Mouse (Mus musculus) c-Kit-positive CD71-positive TER-119-negative erythroid progenitor cells, embryonic 14.5 days (primary cell): ENCODE data around the gene Pdzd2.

ENCODE experiments used
- DNase-seq: peaks from one replicate; pipeline ENCODE4 v3.0.0-alpha.2; 2013; ENCODE audit warnings: low read depth

Gene Pdzd2

GRCm38 (mm10) chr15:12472646-12473045, 267.1 kb downstream of the Pdzd2 start:
- no peak for DNase-seq

DNA sequence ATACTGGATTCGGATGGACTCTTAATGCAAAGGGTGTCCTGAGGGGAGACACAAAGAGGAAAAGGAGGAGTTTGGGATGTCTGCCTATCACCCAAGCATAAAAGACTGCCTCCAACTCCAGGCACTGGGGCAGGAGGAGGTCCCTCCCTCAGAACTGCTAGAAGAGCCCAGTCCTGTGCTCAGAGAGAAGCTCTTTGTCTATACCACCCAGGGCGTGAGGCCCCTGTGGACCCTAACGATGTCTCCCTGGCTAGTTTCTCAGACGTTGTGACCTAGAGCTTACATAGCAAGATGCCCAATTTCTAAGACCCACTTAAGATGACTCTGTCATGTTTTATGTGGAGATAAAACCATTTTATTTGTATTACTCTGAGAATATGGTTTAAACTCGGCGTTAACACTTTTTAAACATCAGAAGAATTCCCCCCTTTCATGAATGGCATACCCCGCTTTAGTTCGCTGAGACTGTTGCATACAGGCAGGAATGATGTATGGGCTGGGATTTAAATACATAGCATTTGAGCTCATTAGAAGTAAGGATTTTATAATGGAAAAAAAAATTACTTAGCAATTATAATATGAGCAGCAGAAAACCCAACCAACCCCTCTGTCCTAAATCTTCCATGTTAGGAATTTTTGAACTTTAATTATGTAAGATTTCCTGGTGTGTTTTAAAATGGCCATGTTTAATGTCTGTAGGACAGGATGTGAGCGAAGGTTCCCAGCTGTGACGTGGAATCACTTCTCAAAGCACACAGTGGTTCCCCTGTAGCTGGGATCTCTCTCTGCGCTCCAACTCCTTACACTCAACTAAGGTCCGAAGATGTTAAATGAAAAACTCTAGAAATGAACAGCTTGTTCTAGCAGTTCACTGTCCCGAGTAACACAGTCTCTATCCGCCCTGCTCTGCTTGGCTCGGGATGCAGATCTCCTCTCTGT, 268.6 kb downstream of the Pdzd2 start:
- no peak for DNase-seq

GRCm38 (mm10) chr15:12468625-12469024, 271.1 kb downstream of the Pdzd2 start:
- no peak for DNase-seq

DNA sequence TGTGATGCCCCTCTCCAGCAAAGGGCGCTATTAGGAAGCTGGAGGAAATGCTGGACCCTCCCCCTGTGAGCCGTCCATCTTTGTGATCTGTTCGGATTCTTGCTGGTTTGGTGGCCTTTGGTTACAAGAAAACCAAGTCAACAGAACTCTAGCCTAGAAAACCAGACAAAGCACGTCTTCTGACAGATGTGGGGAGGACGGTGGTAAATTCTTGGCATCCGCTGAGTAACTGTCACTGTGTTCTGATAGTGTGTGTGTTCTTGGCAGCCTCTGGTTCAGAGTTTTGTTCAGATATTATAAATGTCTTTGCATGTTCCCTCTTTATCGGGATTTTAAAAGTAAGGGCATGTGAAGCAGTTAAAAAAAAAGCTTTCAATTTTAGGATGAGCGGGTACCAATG, 274.0 kb downstream of the Pdzd2 start:
- no peak for DNase-seq

DNA sequence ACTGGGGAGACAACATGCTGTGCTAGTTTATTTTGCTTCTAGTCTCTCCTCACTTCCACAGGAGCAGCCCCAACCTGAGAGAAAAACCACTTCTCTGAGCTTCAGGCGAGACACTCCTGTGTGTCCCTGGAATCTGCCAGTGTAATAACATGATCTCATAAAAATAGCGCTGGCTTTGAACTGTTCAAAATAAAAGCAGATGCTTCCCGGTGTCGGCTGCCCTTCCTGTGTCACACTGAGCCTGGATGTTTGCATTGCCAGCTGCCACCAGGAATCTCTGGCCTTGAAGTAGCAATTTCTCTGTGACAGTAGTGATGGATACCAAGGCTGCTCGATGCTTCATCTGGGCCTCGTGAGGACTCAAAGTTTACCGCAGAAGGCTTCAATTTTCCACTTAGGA, 282.9 kb downstream of the Pdzd2 start:
- DNase-seq, result no peak

DNA sequence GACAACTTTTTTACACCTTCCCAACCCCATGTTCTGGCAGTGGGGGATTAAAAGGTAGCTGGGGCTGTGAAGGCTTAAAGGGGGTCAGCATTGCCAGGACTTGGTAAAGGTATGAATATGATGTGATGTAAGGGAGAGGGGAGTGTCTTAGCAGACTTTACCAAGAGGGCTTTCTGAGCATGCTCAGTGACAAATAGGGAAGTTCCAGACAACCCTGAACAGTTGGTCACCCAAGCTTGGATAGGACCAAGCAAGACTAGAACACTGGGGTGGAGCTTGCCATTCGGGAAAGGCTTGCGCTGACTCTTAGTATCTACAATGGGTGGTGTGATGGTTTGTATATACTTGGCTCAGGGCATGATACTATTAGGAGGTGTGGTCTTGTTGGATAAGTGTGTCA, 286.4 kb downstream of the Pdzd2 start:
- DNase-seq, result no peak

GRCm38 (mm10) chr15:12452141-12452995, 287.4 kb downstream of the Pdzd2 start:
- DNase-seq, result no peak

- DNase-seq, result no peak
Measured at GRCm38 (mm10) chr15:12451448-12451847, 288.3 kb downstream of the Pdzd2 start.

DNA sequence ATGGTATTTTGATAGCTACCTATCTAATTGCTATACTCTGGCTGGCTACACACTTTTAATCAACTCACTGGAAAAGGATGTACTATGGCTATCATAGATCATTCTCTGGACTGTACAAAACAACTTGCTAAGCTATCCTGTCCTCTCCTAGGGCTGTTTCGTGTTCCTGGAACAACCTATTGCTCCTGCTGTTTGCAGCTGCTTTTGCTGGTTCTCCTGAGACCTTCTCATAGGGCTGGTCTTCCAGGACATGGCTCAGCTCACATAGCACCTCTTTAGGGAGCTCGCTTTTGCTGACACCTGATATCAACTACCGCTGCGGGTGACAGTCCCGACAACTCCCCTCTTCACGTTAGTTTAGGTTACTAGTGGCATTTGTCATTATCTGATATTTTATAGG, 288.9 kb downstream of the Pdzd2 start:
- DNase-seq, result no peak

DNA sequence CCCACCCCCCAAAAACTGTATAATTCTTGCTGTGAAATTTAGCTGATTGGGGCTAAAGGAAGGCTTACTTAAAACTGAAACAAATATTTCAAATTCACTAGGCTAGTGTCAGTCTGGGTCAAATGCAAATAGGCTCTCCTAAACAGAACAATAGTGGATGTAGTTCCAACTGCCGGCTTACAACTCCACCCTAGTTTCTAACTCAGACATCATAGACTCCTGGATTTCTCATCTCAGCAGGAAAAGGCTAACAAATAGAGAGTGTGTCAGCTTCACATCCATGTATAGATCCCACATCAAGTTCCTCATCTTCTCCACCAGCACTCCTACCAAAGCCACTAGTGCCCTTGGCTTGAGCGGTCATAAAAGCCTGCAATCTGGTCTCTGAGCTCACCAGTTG, 290.4 kb downstream of the Pdzd2 start:
- DNase-seq, result no peak

DNA sequence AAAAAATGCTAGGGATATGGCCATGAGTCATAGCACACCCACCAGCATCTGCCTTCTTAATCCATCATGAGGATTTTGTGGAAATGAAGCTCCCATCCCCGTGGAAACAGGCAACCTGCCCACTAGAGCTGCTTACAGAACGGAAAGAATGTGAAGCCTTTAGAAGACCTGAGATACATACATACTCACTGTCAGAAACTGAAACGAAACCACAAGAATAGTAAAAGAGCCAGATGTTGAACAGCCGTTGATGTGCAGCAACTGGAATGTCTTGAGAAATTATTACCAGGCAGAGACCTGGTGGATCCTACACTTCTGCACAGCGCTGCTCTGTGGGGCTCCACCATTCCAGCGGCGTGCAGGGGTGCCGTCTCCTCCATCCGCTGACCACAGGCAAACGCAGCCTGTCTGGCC, 292.7 kb downstream of the Pdzd2 start:
- no peak for DNase-seq

DNA sequence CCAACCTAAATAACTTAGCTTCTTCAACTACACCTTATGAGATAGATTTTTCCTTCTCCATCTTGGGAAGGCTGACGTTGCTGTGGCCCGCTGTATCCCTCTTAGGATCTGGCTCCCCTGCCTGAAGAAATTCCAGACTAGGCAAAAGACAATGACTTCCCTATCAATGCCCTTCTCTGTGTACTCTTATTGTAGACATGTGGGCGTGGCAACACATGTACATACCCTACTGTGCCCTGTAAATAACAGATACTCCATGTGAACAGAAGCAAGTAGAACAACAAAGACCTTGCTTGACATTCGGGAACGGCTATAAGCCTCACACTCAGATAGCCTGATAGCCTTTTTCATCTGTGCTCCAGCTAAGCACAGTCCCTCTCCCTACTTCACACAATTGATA, 295.2 kb downstream of the Pdzd2 start:
- no peak for DNase-seq

DNA sequence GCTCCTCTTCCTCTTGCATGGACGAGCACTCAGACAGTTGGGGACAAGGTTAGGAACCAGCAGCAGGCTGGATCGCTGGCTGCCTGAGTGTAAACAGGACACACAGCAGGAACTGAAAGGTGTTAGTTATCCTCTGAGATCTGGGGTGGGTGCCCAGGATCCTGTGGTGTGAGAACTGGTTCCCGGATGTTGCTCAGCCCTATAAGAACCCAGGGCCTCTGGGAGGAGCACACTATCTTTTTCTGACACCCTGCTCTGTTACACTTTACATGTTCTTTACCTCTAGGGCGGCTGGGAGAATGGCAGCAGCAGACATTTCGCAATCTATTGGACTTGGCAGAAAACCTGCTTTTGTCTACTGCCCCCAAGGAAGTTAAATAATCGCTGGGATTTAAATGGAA, 300.4 kb downstream of the Pdzd2 start:
- no peak for DNase-seq

- DNase-seq, result no peak
Measured at GRCm38 (mm10) chr15:12438691-12439090, 301.0 kb downstream of the Pdzd2 start.

DNA sequence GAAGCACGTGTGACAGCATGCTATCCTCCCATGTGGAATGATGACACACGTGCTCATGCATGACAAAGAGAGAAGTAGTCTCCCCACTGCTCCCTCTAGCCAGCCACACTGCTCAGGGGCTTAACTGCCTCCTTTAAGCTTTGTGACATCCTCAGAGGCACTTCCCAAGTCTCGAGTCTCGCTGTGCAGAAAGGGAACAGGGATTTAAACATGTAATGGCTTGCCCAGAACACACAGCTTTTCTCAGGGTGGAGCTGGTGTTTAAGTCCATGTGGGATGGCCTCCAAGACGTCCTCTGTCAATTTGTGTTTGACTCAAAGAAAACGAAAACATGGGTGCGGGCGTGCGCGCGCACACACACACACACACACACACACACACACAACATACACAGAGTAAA, 301.6 kb downstream of the Pdzd2 start:
- DNase-seq, result no peak

- no peak for DNase-seq
Measured at GRCm38 (mm10) chr15:12435910-12436309, 303.8 kb downstream of the Pdzd2 start.

- DNase-seq, result no peak
Measured at GRCm38 (mm10) chr15:12433893-12434599, 305.7 kb downstream of the Pdzd2 start.

DNA sequence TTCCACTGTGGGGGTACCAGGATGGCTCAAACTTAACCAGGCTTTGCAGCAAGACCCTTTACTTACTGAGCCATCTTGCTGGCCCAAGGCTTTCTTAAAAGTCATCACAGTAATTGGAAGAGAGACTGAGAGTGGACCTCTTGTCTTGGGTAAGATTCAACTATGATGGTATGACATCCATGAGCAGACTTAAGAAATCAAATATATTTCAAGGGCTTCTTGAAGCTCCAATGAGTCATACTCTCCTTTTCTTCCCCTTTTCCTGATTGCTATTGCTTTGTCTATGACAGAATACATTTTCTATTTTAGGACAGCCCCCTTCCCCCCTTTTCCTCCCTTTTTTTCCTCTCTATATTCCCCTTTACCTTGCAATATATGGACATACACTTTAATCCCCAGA, 306.8 kb downstream of the Pdzd2 start:
- no peak for DNase-seq

DNA sequence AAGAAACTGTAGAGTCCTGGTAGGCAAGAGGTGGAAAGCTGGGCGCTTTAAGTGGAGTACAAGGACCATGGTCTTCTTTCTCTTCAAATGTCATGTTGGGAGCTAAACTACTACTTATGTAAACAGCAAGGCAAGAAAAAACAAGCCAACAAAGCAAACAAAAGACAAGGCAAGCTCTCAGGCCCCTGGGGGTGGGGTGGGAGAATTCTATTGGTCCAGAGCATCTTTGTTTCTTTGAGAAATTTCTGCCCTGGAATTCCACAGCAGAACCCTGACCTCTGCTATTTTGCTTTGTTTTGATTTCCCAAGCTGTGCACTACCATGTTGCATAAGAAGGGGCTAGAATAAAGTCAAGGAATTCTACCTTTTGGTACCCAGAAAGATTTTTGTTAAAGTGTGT, 307.4 kb downstream of the Pdzd2 start:
- DNase-seq, result no peak

GRCm38 (mm10) chr15:12431684-12432083, 308.0 kb downstream of the Pdzd2 start:
- no peak for DNase-seq

DNA sequence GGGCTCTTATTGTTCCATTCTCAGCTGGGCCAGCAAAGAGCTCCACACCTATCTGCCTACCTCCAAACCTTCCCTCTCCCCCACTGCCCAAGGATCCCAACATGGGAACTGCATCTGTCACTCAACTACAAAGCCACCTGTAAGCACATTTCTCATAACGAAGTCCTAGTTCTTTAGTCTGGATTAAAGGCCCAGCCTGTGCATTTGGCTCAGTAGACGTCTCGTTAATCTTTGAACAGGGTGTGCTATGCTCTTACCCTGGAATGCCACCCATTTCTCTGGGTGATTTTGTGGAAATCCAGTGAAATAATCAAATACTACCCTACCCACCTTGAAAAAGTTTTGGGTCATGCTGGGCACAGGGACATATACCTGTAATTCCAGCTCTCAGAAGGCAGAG, 308.5 kb downstream of the Pdzd2 start:
- DNase-seq, result no peak

- DNase-seq, result no peak
Measured at GRCm38 (mm10) chr15:12430670-12431069, 309.1 kb downstream of the Pdzd2 start.
